In the genomic region with DNA sequence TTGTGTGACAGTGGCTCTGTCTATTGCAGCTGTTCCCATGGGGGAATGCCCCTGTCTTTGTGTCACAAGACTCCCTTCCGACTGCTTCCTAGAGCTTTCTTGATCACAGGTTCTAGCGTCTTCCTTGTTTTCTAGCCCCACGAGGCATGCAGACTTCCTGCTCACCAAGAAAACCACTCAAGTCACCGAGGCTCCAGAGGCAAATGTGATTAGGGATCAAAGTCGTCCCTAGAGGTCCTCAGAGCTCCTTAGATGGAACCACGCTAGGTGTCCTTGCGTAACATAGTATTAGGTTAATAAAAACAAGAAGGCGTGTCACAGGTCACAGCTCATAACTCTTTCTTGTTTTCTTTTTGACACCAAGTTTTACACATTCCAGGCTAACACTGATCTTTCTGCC, we compare ENCODE assay signal across 13 mouse cellular contexts. TPM values are rescaled to one million over a fixed set of nuclear protein-coding genes. Genes with fewer than 3 reads are reported as not detected.
DNase-seq lines count a peak whose midpoint lies in the region; ATAC-seq and TF ChIP-seq lines count a peak whose summit lies in the region.
"Had no signal": no experiment of that assay in that cellular context is flagged by ENCODE, and none has a peak within 500 bp of the region (broad histone marks: within the 10 kb centered on the region; RNA-seq: fewer than 3 reads in every experiment).

No protein-coding gene starts in this region.

- H3K27me3 ChIP-seq in hindbrain, postnatal 0 days (ENCODE audit: insufficient read depth, low read length), result no peaks in the 10 kb centered on the region
- peaks cover 20% of the 10 kb centered on the region; the same call in 1 of the 2 replicates for H3K27me3 ChIP-seq in hindbrain, embryonic 10.5 days (ENCODE audit: insufficient read depth, poor library complexity, severe bottlenecking)
- H3K27me3 ChIP-seq in midbrain, embryonic 11.5 days (ENCODE audit: control insufficient read depth, insufficient read depth, low read length), result no peaks in the 10 kb centered on the region
- 0 out of 2 replicates have a peak, but pooled peaks cover 5% of the 10 kb centered on the region for H3K27me3 ChIP-seq in midbrain, embryonic 13.5 days
- H3K27me3 ChIP-seq in stomach, embryonic 16.5 days (ENCODE audit: control insufficient read depth, insufficient read depth, low read length), result no peaks in the 10 kb centered on the region
- no peaks in the 10 kb centered on the region for H3K27me3 ChIP-seq in forebrain, postnatal 0 days (ENCODE audit: insufficient read depth, low read length)
- H3K27me3 ChIP-seq: heart, embryonic 15.5 days had no signal

- no peaks in the 10 kb centered on the region for H3K36me3 ChIP-seq in hindbrain, postnatal 0 days (ENCODE audit: insufficient read depth, low read length)
- no peaks in the 10 kb centered on the region for H3K36me3 ChIP-seq in hindbrain, embryonic 10.5 days
- H3K36me3 ChIP-seq in midbrain, embryonic 11.5 days (ENCODE audit: control insufficient read depth, insufficient read depth, low read length), result no peaks in the 10 kb centered on the region
- H3K36me3 ChIP-seq in midbrain, embryonic 13.5 days, result no peaks in the 10 kb centered on the region
- H3K36me3 ChIP-seq in stomach, embryonic 16.5 days (ENCODE audit: control insufficient read depth, insufficient read depth, low read length), result no peaks in the 10 kb centered on the region
- no peaks in the 10 kb centered on the region for H3K36me3 ChIP-seq in forebrain, postnatal 0 days (ENCODE audit: insufficient read depth)
- H3K36me3 ChIP-seq: heart, embryonic 15.5 days had no signal

- H3K27ac ChIP-seq in hindbrain, postnatal 0 days, result no peak overlapping the region
- H3K27ac ChIP-seq in hindbrain, embryonic 10.5 days, result no peak overlapping the region
- no peak overlapping the region for H3K27ac ChIP-seq in midbrain, embryonic 11.5 days (ENCODE audit: low read depth, low read length)
- H3K27ac ChIP-seq in midbrain, embryonic 13.5 days, result no peak overlapping the region
- H3K27ac ChIP-seq in stomach, embryonic 16.5 days (ENCODE audit: low read length), result no peak overlapping the region
- H3K27ac ChIP-seq in forebrain, postnatal 0 days (ENCODE audit: low read depth, low read length), result no peak overlapping the region
- H3K27ac ChIP-seq: heart, embryonic 15.5 days had no signal

- no peak overlapping the region for H3K4me2 ChIP-seq in hindbrain, postnatal 0 days (ENCODE audit: low read depth, low read length)
- H3K4me2 ChIP-seq in midbrain, embryonic 11.5 days, result no peak overlapping the region
- no peak overlapping the region for H3K4me2 ChIP-seq in midbrain, embryonic 13.5 days (replicated peaks)
- no peak overlapping the region for H3K4me2 ChIP-seq in stomach, embryonic 16.5 days (ENCODE audit: low read depth, low read length)
- H3K4me2 ChIP-seq in forebrain, postnatal 0 days (ENCODE audit: low read depth), result no peak overlapping the region
- H3K4me2 ChIP-seq: heart, embryonic 15.5 days had no signal

- 0 out of 2 replicates have a peak, but pooled peaks have one; percentile 8 for TF ChIP-seq CTCF in hindbrain, postnatal 0 days (IDR thresholded peaks at IDR 0.05; ENCODE audit: low read depth)
- TF ChIP-seq CTCF in forebrain, postnatal 0 days (IDR thresholded peaks at IDR 0.05; ENCODE audit: low read depth), result no peak

- WGBS in hindbrain, postnatal 0 days, result 55% methylated on average over 8 of the region's 8 CpGs
- 55% methylated on average over 8 of the region's 8 CpGs for WGBS in hindbrain, embryonic 10.5 days
- WGBS in midbrain, embryonic 11.5 days, result 58% methylated on average over 8 of the region's 8 CpGs
- 56% methylated on average over 8 of the region's 8 CpGs for WGBS in midbrain, embryonic 13.5 days
- WGBS in stomach, embryonic 16.5 days, result 30% methylated on average over 8 of the region's 8 CpGs
- WGBS in forebrain, postnatal 0 days, result 60% methylated on average over 8 of the region's 8 CpGs

- no peak for ATAC-seq in hindbrain, postnatal 0 days
- ATAC-seq in midbrain, embryonic 11.5 days (ENCODE audit: low FRiP score), result no peak
- ATAC-seq in midbrain, embryonic 13.5 days, result no peak
- ATAC-seq in stomach, embryonic 16.5 days (ENCODE audit: insufficient read depth, low FRiP score), result peak; percentile 50; the same call in 1 of the 2 replicates
- no peak for ATAC-seq in forebrain, postnatal 0 days
- ATAC-seq: inflammation-experienced regulatory T-cells, adult 6 months had no signal

- no peak overlapping the region for H3K9ac ChIP-seq in hindbrain, postnatal 0 days (replicated peaks; ENCODE audit: low read length)
- H3K9ac ChIP-seq in midbrain, embryonic 11.5 days (ENCODE audit: low read length), result no peak overlapping the region
- H3K9ac ChIP-seq in midbrain, embryonic 13.5 days (replicated peaks), result no peak overlapping the region
- H3K9ac ChIP-seq in stomach, embryonic 16.5 days (ENCODE audit: low read length), result no peak overlapping the region
- no peak overlapping the region for H3K9ac ChIP-seq in forebrain, postnatal 0 days
- H3K9ac ChIP-seq: heart, embryonic 15.5 days had no signal

- DNase-seq in hindbrain, postnatal 0 days (ENCODE audit: low spot score), result no peak
- DNase-seq in hindbrain, embryonic 10.5 days (ENCODE audit: low spot score), result no peak
- peak; percentile 72 for DNase-seq in midbrain, embryonic 11.5 days (ENCODE audit: low spot score, missing footprints)
- peak; percentile 27 to 46 for DNase-seq in kidney, postnatal 36 days
- no peak for DNase-seq in forebrain, postnatal 0 days
- DNase-seq in adipocyte (ENCODE audit: low spot score), result no peak
- DNase-seq: cerebellum, adult 9-10 months; gastrocnemius, postnatal 10 days; thymus, postnatal 25 days had no signal

- no peak overlapping the region for H3K4me3 ChIP-seq in hindbrain, postnatal 0 days (ENCODE audit: low read length)
- no peak overlapping the region for H3K4me3 ChIP-seq in hindbrain, embryonic 10.5 days
- H3K4me3 ChIP-seq in midbrain, embryonic 11.5 days (ENCODE audit: low read depth, low read length), result no peak overlapping the region
- H3K4me3 ChIP-seq in midbrain, embryonic 13.5 days (replicated peaks), result no peak overlapping the region
- no peak overlapping the region for H3K4me3 ChIP-seq in stomach, embryonic 16.5 days (replicated peaks; ENCODE audit: low read length)
- no peak overlapping the region for H3K4me3 ChIP-seq in forebrain, postnatal 0 days (ENCODE audit: low read depth, low read length)
- H3K4me3 ChIP-seq: heart, embryonic 15.5 days had no signal

- H3K9me3 ChIP-seq in hindbrain, postnatal 0 days (ENCODE audit: low read length), result no peaks in the 10 kb centered on the region
- no peaks in the 10 kb centered on the region for H3K9me3 ChIP-seq in hindbrain, embryonic 10.5 days
- H3K9me3 ChIP-seq in midbrain, embryonic 11.5 days (ENCODE audit: control insufficient read depth, low read length), result no peaks in the 10 kb centered on the region
- H3K9me3 ChIP-seq in midbrain, embryonic 13.5 days, result no peaks in the 10 kb centered on the region
- H3K9me3 ChIP-seq in stomach, embryonic 16.5 days (replicated peaks; ENCODE audit: control insufficient read depth, low read length), result no peaks in the 10 kb centered on the region
- H3K9me3 ChIP-seq in forebrain, postnatal 0 days (ENCODE audit: low read length), result no peaks in the 10 kb centered on the region
- H3K9me3 ChIP-seq: heart, embryonic 15.5 days had no signal

- no peaks in the 10 kb centered on the region for H3K4me1 ChIP-seq in hindbrain, postnatal 0 days (ENCODE audit: insufficient read depth, low read length)
- peaks cover 11% of the 10 kb centered on the region for H3K4me1 ChIP-seq in hindbrain, embryonic 10.5 days (replicated peaks)
- H3K4me1 ChIP-seq in midbrain, embryonic 11.5 days (ENCODE audit: control insufficient read depth, insufficient read depth, low read length), result no peaks in the 10 kb centered on the region
- no peaks in the 10 kb centered on the region for H3K4me1 ChIP-seq in midbrain, embryonic 13.5 days (replicated peaks)
- H3K4me1 ChIP-seq in stomach, embryonic 16.5 days (ENCODE audit: control insufficient read depth, insufficient read depth, low read length), result no peaks in the 10 kb centered on the region
- no peaks in the 10 kb centered on the region for H3K4me1 ChIP-seq in forebrain, postnatal 0 days (ENCODE audit: insufficient read depth)

RNA-seq across cellular contexts. Expression of gene Fam234b, which starts 13.8 kb away (rescaled TPM):
- total RNA-seq in hindbrain, postnatal 0 days (2014; rRNA removed), result 75.7 and 79.0 TPM in 2 replicates
- 86.6 and 92.0 TPM in 2 replicates for polyA plus RNA-seq in hindbrain, postnatal 0 days (2015; fragmentation: Nextera tagmentation; extraction: Ambion mirVana)
- 24.5 and 28.0 TPM in 2 replicates for polyA plus RNA-seq in hindbrain, embryonic 10.5 days (2016; fragmentation: Nextera tagmentation; extraction: Ambion mirVana)
- polyA plus RNA-seq in midbrain, embryonic 11.5 days (2014; fragmentation: Nextera tagmentation; extraction: Ambion mirVana), result 29.3 and 33.0 TPM in 2 replicates
- polyA plus RNA-seq in midbrain, embryonic 13.5 days (2015; fragmentation: Nextera tagmentation; extraction: Ambion mirVana), result 67.0 and 74.1 TPM in 2 replicates
- polyA plus RNA-seq in stomach, embryonic 16.5 days (2015; fragmentation: Nextera tagmentation; extraction: Ambion mirVana), result 29.1 and 33.3 TPM in 2 replicates
- total RNA-seq in forebrain, postnatal 0 days (2014; rRNA removed), result 59.8 and 81.3 TPM in 2 replicates
- polyA plus RNA-seq in forebrain, postnatal 0 days (2015; fragmentation: Nextera tagmentation; extraction: Ambion mirVana), result 88.3 and 118 TPM in 2 replicates

RNA-seq across cellular contexts. Expression of gene Hebp1, which starts 13.9 kb away (rescaled TPM):
- 5.7 and 8.3 TPM in 2 replicates for total RNA-seq in hindbrain, postnatal 0 days (2014; rRNA removed)
- 10.3 and 13.2 TPM in 2 replicates for polyA plus RNA-seq in hindbrain, postnatal 0 days (2015; fragmentation: Nextera tagmentation; extraction: Ambion mirVana)
- 6.3 and 9.0 TPM in 2 replicates for polyA plus RNA-seq in hindbrain, embryonic 10.5 days (2016; fragmentation: Nextera tagmentation; extraction: Ambion mirVana)
- 1.8 and 2.9 TPM in 2 replicates for polyA plus RNA-seq in midbrain, embryonic 11.5 days (2014; fragmentation: Nextera tagmentation; extraction: Ambion mirVana)
- polyA plus RNA-seq in midbrain, embryonic 13.5 days (2015; fragmentation: Nextera tagmentation; extraction: Ambion mirVana), result 2.7 and 3.4 TPM in 2 replicates
- polyA plus RNA-seq in stomach, embryonic 16.5 days (2015; fragmentation: Nextera tagmentation; extraction: Ambion mirVana), result 37.4 and 37.7 TPM in 2 replicates
- total RNA-seq in forebrain, postnatal 0 days (2014; rRNA removed), result 10.2 and 11.1 TPM in 2 replicates
- polyA plus RNA-seq in forebrain, postnatal 0 days (2015; fragmentation: Nextera tagmentation; extraction: Ambion mirVana), result 6.7 and 8.5 TPM in 2 replicates

Comparison
In these comparisons a context has a peak if more than half of its experiments do, and no peak if none do; other contexts are left out.
1. DNase-seq: peak in midbrain, embryonic 11.5 days (single experiment) and kidney, postnatal 36 days (2 of 2); none in hindbrain, postnatal 0 days (single experiment), hindbrain, embryonic 10.5 days (single experiment), forebrain, postnatal 0 days (single experiment) and adipocyte (single experiment).